Mouse (Mus musculus) small intestine, adult 2 months (tissue): Measurements from ENCODE around the gene Mxra7.

Experiments used
- CTCF ChIP-seq: fragments of 200-500 bp; IDR thresholded peaks from 2 replicates; pipeline ENCODE4 v1.5.1; 2012; ENCODE audit warnings: low read depth, mild to moderate bottlenecking, control low read depth, inconsistent platforms, low read length, moderate library complexity, mixed read lengths; ENCODE audit not compliant: insufficient replicate concordance, insufficient read length; ENCODE audit errors: extremely low read depth
- POLR2A ChIP-seq: fragments of 200-500 bp; IDR thresholded peaks from 2 replicates; pipeline ENCODE4 v1.6.1; 2012; ENCODE audit warnings: low read depth, mild to moderate bottlenecking, control low read depth, inconsistent platforms, low read length, moderate library complexity

GRCm38 (mm10) chr11:116822215-116822614, 5.6 kb downstream of the Mxra7 start:
- no peak for TF ChIP-seq POLR2A
- no peak for TF ChIP-seq CTCF
